In genomic region chr19:16063916-16064580, GRCm38 (mm10) we compare ENCODE assay signal across 7 mouse cellular contexts.
DNase-seq lines count a peak whose midpoint lies in the region; ATAC-seq and TF ChIP-seq lines count a peak whose summit lies in the region.

No protein-coding gene starts in this region.

- intact Hi-C loops in left cerebral cortex, postnatal 4 days (cut with DNase I), result loop anchor here (1.0 to 10.0 kb wide), 2 partner anchors 271 to 535 kb away; no protein-coding TSS in a partner anchor

- whole genome bisulfite sequencing in intestine, postnatal 0 days, result 10% methylated on average over 12 of the region's 12 CpGs
- 14% methylated on average over 12 of the region's 12 CpGs for WGBS in midbrain, embryonic 11.5 days

- no peaks in the 10 kb centered on the region for H3K9me3 ChIP-seq in intestine, postnatal 0 days (ENCODE audit: control insufficient read depth)
- no peaks in the 10 kb centered on the region for H3K9me3 ChIP-seq in midbrain, embryonic 11.5 days (ENCODE audit: control insufficient read depth, low read length)

- no peak overlapping the region for H3K27ac ChIP-seq in intestine, postnatal 0 days (ENCODE audit: low read depth, low read length)
- no peak overlapping the region for H3K27ac ChIP-seq in midbrain, embryonic 11.5 days (ENCODE audit: low read depth, low read length)

- no peaks in the 10 kb centered on the region for H3K4me1 ChIP-seq in intestine, postnatal 0 days (replicated peaks; ENCODE audit: control insufficient read depth, insufficient read depth, low read length)
- H3K4me1 ChIP-seq in midbrain, embryonic 11.5 days (ENCODE audit: control insufficient read depth, insufficient read depth, low read length), result no peaks in the 10 kb centered on the region

- peak overlapping the region; percentile 7 for H3K4me3 ChIP-seq in intestine, postnatal 0 days (ENCODE audit: low read depth, low read length)
- H3K4me3 ChIP-seq in midbrain, embryonic 11.5 days (ENCODE audit: low read depth, low read length), result no peak overlapping the region

- peak; percentile 73 to 74 for DNase-seq in adrenal gland, adult 18-20 months (ENCODE audit: low spot score in 2 of 2)
- peak; percentile 93 for DNase-seq in embryo, embryonic 10.5 days (ENCODE audit: low spot score)
- peak; percentile 74 for DNase-seq in left cerebral cortex, postnatal 4 days
- DNase-seq in midbrain, embryonic 11.5 days (ENCODE audit: low spot score, missing footprints), result peak; percentile 98
- DNase-seq in skeletal muscle tissue, adult 2 months (ENCODE audit: low read depth, low spot score), result peak; percentile 48

- H3K4me2 ChIP-seq in intestine, postnatal 0 days (replicated peaks; ENCODE audit: low read depth), result peak overlapping the region; percentile 65
- H3K4me2 ChIP-seq in midbrain, embryonic 11.5 days, result peak overlapping the region; percentile 34; the same call in 1 of the 2 replicates

- no peak overlapping the region for H3K9ac ChIP-seq in intestine, postnatal 0 days (ENCODE audit: low read depth, low read length)
- H3K9ac ChIP-seq in midbrain, embryonic 11.5 days (ENCODE audit: low read length), result peak overlapping the region; percentile 53

- no peaks in the 10 kb centered on the region for H3K36me3 ChIP-seq in intestine, postnatal 0 days (ENCODE audit: control insufficient read depth, insufficient read depth)
- no peaks in the 10 kb centered on the region for H3K36me3 ChIP-seq in midbrain, embryonic 11.5 days (ENCODE audit: control insufficient read depth, insufficient read depth, low read length)

- no peaks in the 10 kb centered on the region for H3K27me3 ChIP-seq in intestine, postnatal 0 days (replicated peaks; ENCODE audit: control insufficient read depth, insufficient read depth, low read length)
- H3K27me3 ChIP-seq in midbrain, embryonic 11.5 days (ENCODE audit: control insufficient read depth, insufficient read depth, low read length), result no peaks in the 10 kb centered on the region

- peak; percentile 94 for TF ChIP-seq CTCF in intestine, postnatal 0 days (IDR thresholded peaks at IDR 0.05; ENCODE audit: low read depth)

- peak; percentile 80 for ATAC-seq in granulocyte monocyte progenitor cell, adult 5-6 weeks (replicated peaks; ENCODE audit: poor library complexity, severe bottlenecking)
- ATAC-seq in intestine, postnatal 0 days, result 0 out of 2 replicates have a peak, but pooled peaks have one; percentile 31
- peak; percentile 75 for ATAC-seq in midbrain, embryonic 11.5 days (ENCODE audit: low FRiP score)

Comparison
In these comparisons a context has a peak if more than half of its experiments do, and no peak if none do; other contexts are left out.
1. DNase-seq: peak in every context shown above with its lines; median percentile 98 in midbrain, embryonic 11.5 days; 93 in embryo, embryonic 10.5 days; 74 in left cerebral cortex, postnatal 4 days; 74 in adrenal gland, adult 18-20 months; 48 in skeletal muscle tissue, adult 2 months.